Mouse (Mus musculus) lung, adult 2 months (tissue): ENCODE measurements at regions not wholly inside any gene's neighbourhood (a gene's known extent, or its start where the extent isn't known, plus 50 kb on each side); places are given as distances from the start of the nearest gene placed in this dataset.

Source experiments
- DNase-seq: peaks from one replicate; pipeline ENCODE4 v3.0.0; 2022
- H3K4me1 ChIP-seq: fragments of 200-500 bp; 2 replicates; pipeline ENCODE4 v1.6.1; 2011; ENCODE audit warnings: low read length; ENCODE audit not compliant: control insufficient read depth, insufficient read depth
- H3K4me3 ChIP-seq: fragments of 200-500 bp; replicated peaks from 2 replicates; pipeline ENCODE3; 2011; ENCODE audit warnings: low read depth, mild to moderate bottlenecking, control low read depth, low read length; ENCODE audit errors: extremely low read depth
- CTCF ChIP-seq: fragments of 200-500 bp; IDR thresholded peaks from 2 replicates; pipeline ENCODE4 v1.5.1; 2011; ENCODE audit warnings: mild to moderate bottlenecking, low read length, control low read depth; ENCODE audit not compliant: insufficient read depth
- POLR2A ChIP-seq: fragments of 200-500 bp; IDR thresholded peaks from 2 replicates; pipeline ENCODE4 v1.6.1; 2011; ENCODE audit warnings: low read depth, mild to moderate bottlenecking, control low read depth, low read length, borderline replicate concordance; ENCODE audit errors: extremely low read depth
- WGBS: fragments of 180-500 bp; shearing (Covaris S2); methylation state at CpG from one replicate; pipeline ENCODE4 v1.1.7; 2018; 5-methylcytosine and 5-hydroxymethylcytosine counted together

DNA sequence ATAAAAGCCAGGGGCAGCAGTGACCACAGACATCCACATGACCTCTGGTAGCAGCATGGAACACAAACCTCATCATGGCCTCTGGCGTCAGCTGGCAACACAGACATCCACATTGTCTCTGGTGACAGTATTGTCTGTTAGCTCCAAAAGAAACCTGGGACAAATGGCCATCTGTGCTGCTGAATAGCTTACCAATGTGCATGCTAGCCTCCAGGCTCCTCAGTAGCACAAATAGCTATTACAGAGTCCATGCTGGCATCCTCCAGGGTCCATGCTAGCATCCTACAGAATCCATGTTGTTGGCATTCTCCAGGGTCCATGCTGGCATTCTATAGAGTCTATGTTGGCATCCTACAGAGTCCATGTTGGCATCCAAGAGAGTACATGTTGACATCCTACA lies 596.9 kb upstream of the AI429214 start:
- Histone ChIP-seq H3K4me3 (no peak overlapping the region), H3K4me1 (no peaks in the 10 kb centered on the region)
- TF ChIP-seq CTCF (no peak), POLR2A (no peak)
- 84% methylated on average over 1 of the region's 1 CpGs for WGBS
- DNase-seq: no peak

DNA sequence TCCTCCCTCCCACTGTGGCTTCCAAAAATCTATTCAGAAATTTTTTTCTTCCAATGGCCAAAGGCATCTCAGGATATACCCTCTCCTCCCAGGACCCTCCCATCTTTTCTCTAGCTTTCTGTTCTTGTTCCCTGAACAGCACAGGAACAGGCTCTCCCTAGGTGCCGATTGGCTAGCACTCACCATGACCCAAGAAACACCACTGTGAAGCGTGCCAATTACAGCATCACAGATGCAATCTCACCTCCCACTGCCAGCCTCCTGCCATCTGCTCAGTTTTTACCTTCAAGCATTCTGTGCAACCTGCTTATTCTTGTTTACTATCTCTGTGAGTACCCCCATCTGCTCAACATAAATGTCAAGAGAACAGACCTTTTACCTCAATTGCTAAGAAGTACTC lies 586.7 kb upstream of the AI429214 start:
- DNase-seq: no peak
- Histone ChIP-seq H3K4me1 (no peaks in the 10 kb centered on the region), H3K4me3 (no peak overlapping the region)
- WGBS: 83% methylated on average over 2 of the region's 2 CpGs
- no peak for TF ChIP-seq POLR2A
- TF ChIP-seq CTCF: no peak
